Mouse (Mus musculus) embryonic fibroblast, embryonic 13.5 days (primary cell): ENCODE measurements around the gene Mrps18c. TPM values are rescaled to one million over a fixed set of nuclear protein-coding genes. Genes with fewer than 3 reads are reported as not detected.
A peak's percentile ranks its signal among the peaks of the same experiment; 100 is the strongest.

Source experiments
- H3K27ac ChIP-seq: 2 replicates; pipeline ENCODE4 v1.5.1; 2012; ENCODE audit warnings: low read length, control low read depth, inconsistent platforms; ENCODE audit not compliant: insufficient read depth
- H3K4me1 ChIP-seq: 2 replicates; pipeline ENCODE4 v1.6.1; 2011; ENCODE audit warnings: low read length; ENCODE audit not compliant: control insufficient read depth, insufficient read depth
- H3K4me3 ChIP-seq: 2 replicates; pipeline ENCODE4 v1.5.1; 2011; ENCODE audit warnings: mild to moderate bottlenecking, control low read depth, low read length; ENCODE audit not compliant: insufficient read depth
- CTCF ChIP-seq: IDR thresholded peaks from 2 replicates; pipeline ENCODE4 v1.5.1; 2011; ENCODE audit warnings: mild to moderate bottlenecking, control low read depth, low read length, moderate library complexity, borderline replicate concordance; ENCODE audit not compliant: insufficient read depth
- POLR2A ChIP-seq: IDR thresholded peaks from 2 replicates; pipeline ENCODE4 v1.6.1; 2011; ENCODE audit warnings: low read depth, mild to moderate bottlenecking, control low read depth, low read length, moderate library complexity
- polyA plus RNA-seq: library from polyadenylated mRNA; stranded (reverse); fragments of >200 nt; gene quantifications from 2 replicates; pipeline ENCODE4 v1.2.4, GENCODE M21; 2011; ENCODE audit warnings: low read depth; ENCODE audit not compliant: missing spikeins, insufficient read length

The Mrps18c gene
- polyA plus RNA-seq, 1 experiment, result 122 TPM

DNA sequence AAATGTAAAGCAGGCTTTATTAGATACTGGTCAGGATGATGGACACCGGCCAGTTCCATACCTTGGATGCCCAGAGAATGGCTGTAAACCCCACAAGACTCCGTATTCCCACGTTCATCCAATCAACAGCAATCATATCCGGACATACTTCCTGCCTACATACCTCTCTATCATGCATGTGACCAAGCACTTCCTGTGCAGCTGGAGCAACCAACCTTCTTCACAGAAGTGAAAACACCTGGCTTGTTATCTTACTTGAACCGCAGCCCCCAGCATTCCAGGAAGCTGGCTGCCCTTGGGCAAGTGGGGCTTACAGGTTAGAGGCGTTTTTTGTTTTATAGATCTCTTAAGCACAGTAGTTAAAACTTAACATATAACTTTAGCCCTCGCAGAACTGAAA is 24.4 kb downstream of the Mrps18c start:
- no peak overlapping the region for H3K27ac ChIP-seq
- H3K4me3 ChIP-seq, result no peak overlapping the region
- 0 out of 2 replicates have a peak, but pooled peaks cover 2% of the 10 kb centered on the region for H3K4me1 ChIP-seq
- no peak for TF ChIP-seq CTCF
- TF ChIP-seq POLR2A, result no peak

- H3K27ac ChIP-seq, result no peak overlapping the region
- no peak for TF ChIP-seq CTCF
- H3K4me3 ChIP-seq, result no peak overlapping the region
- H3K4me1 ChIP-seq, result no peaks in the 10 kb centered on the region
Measured at GRCm38 (mm10) chr5:100825975-100826374, 27.5 kb downstream of the Mrps18c start.

- Histone ChIP-seq H3K4me1 (no peaks in the 10 kb centered on the region), H3K4me3 (no peak overlapping the region), H3K27ac (no peak overlapping the region)
- TF ChIP-seq POLR2A, result no peak
- no peak for TF ChIP-seq CTCF
Measured at GRCm38 (mm10) chr5:100826531-100826930, 28.1 kb downstream of the Mrps18c start.

- TF ChIP-seq CTCF (no peak), POLR2A (no peak)
- H3K4me3 ChIP-seq, result no peak overlapping the region
- no peak overlapping the region for H3K27ac ChIP-seq
- no peaks in the 10 kb centered on the region for H3K4me1 ChIP-seq
Measured at GRCm38 (mm10) chr5:100828701-100829100, 30.3 kb downstream of the Mrps18c start.

GRCm38 (mm10) chr5:100832680-100833079 is 34.3 kb downstream of the Mrps18c start:
- no peak overlapping the region for H3K4me3 ChIP-seq
- 0 out of 2 replicates have a peak, but pooled peaks cover 2% of the 10 kb centered on the region for H3K4me1 ChIP-seq
- TF ChIP-seq POLR2A, result no peak
- TF ChIP-seq CTCF, result no peak
- H3K27ac ChIP-seq, result no peak overlapping the region

DNA sequence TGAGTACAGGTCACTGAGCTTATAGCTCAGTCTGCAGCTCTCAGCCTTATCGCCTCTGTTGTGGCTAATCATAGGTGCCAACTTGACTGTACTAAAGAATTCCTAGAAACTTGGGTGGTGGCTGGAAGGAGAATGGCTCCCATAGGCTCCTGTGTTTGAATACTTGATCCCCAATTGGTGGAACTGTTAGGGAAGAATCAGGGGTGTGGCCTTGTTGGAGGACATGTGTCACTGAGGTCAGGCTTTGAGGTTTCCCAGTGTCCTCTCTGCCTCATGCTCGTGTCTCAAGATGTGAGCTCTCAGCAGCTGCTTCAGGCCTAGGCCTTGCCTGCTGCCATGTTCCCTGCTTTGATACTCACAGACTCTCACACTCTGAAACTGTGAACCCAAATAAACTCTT is 35.4 kb downstream of the Mrps18c start:
- Histone ChIP-seq H3K4me1 (0 out of 2 replicates have a peak, but pooled peaks cover 2% of the 10 kb centered on the region), H3K4me3 (no peak overlapping the region), H3K27ac (no peak overlapping the region)
- TF ChIP-seq POLR2A (no peak), CTCF (no peak)

DNA sequence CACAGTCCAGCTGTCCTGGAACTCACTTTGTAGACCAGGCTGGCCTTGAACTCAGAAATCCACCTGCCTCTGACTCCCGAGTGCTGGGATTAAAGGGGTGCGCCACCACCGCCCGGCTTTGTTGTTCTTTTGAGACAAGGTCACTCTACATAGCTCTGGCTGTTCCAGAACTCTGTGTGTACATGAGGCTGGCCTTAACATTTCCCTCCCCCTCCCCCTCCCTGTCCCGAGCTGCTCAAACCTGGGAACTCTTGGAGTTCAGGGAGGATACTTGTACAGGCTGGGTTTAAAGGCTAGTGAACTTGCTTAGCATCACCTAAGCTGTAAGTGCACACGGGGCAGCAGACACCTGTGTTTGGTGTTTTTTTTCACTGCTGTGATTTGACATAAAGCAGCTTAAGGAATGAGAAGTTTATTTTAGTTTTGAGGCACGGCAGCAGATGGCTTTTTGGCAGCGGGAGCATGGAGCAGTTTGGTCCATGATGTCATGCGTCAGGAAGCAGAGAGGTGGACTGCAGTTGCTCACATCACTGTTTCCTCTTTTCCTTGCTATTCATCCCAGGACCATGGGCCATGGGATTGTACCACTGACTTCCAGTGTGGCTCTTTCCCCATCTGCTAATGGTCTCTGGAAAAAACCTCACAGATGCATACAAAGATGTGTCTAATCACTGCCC is 37.6 kb downstream of the Mrps18c start:
- TF ChIP-seq CTCF, result no peak
- no peak for TF ChIP-seq POLR2A
- no peak overlapping the region for H3K4me3 ChIP-seq
- H3K4me1 ChIP-seq, result 0 out of 2 replicates have a peak, but pooled peaks cover 2% of the 10 kb centered on the region
- no peak overlapping the region for H3K27ac ChIP-seq

DNA sequence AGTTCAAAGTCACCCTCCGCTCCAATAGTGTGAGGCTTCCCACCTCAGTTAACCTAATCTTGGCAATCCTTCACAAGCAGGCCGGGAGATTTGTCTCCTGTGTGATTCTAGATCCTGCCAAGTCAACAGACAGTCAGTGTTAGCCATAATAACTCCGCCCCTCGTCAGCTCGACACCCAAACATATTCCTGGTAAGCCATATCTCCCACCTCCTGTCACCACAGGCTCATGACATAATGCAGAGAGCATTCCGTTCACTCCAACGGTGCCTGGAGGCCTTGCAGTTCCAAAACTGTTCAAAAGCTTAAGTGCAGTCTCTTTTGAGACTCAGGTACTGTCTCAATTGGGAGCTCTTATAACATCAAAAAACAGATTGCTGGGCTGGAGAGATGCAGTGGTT is 39.5 kb downstream of the Mrps18c start:
- Histone ChIP-seq H3K27ac (no peak overlapping the region), H3K4me3 (no peak overlapping the region), H3K4me1 (0 out of 2 replicates have a peak, but pooled peaks cover 2% of the 10 kb centered on the region)
- TF ChIP-seq POLR2A (no peak), CTCF (no peak)

DNA sequence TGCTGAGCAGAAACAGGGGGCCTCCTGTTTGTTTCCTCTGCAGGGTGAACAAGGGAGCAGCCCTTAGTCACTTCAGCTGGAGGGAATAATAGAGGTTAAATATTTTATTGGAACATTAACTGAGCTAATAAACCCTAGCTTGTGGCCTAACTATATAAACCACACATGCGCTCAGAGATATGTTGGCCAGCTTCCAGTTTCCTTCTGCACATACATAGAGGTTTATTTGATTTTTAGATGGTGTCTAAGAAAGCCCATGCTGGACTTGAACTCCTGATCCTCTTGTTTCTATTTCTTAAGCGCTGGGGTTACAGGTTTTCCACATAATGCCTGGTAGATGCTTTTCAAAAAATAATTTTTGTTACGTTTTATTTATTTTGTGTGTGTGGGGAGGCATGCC is 46.1 kb downstream of the Mrps18c start:
- Histone ChIP-seq H3K27ac (no peak overlapping the region), H3K4me1 (no peaks in the 10 kb centered on the region), H3K4me3 (no peak overlapping the region)
- TF ChIP-seq POLR2A (no peak), CTCF (no peak)

DNA sequence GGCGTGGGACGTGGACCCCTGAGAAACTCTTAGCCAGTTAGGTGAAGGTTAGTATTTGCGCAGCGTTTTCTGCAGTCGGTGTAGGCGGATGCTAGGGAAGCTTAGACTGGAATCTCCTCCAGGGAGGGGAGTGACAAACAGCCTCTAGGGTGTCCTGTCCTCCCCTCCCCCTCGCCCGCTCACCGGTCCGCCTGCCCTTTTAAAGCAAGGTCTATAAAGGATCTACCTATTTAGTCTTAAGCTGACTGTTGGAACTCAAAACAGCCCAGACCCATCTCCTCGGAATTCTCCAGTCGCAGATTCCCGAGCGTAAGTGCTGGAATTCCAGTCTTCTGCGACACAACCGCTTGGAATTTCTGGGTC is 47.0 kb downstream of the Mrps18c start, which contains the start of gene Gpat3:
Gpat3 (plus strand) TSS at position 229 of the 363 bp plus-strand sequence.
- Histone ChIP-seq H3K4me1 (no peaks in the 10 kb centered on the region), H3K4me3 (peak within 1 kb of the TSS; percentile 53), H3K27ac (peak within 1 kb of the TSS; percentile 7; the same call in 1 of the 2 replicates)
- TF ChIP-seq POLR2A (no peak), CTCF (no peak)
